Mouse (Mus musculus): ENCODE measurements around the gene Matn1. TPM values are rescaled to one million over a fixed set of nuclear protein-coding genes. Genes with fewer than 3 reads are reported as not detected.

Matn1 gene
- polyA plus RNA-seq, 1 experiment from 2014 or later, result not detected

DNA sequence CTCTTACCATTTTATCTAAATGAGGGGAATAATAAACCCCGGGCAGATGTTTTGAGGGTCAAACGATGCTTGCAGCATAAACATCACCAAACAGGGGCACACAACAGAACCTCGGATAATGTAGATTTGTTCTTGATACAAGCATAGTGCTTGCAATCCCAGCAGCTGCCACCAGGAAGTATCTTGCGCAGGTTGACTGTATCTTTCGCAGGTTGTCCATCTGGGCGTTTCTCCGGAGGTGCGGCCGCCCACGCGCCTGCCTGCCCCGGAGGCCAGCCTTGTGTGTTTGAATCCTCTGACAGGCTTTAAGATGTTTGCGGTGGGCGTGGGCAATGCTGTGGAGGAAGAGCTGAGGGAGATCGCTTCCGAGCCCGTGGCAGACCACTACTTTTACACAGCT, 8.3 kb downstream of the Matn1 start:
- no peak overlapping the region for H3K27ac ChIP-seq (ENCODE audit: low read depth, low read length)
- no peaks in the 10 kb centered on the region for H3K27me3 ChIP-seq (ENCODE audit: control insufficient read depth, insufficient read depth, low read length)
- no peak for DNase-seq (ENCODE audit: low spot score)
- H3K9me3 ChIP-seq (ENCODE audit: control insufficient read depth, low read length), result no peaks in the 10 kb centered on the region
- H3K4me1 ChIP-seq (replicated peaks; ENCODE audit: control insufficient read depth, insufficient read depth, low read length), result no peaks in the 10 kb centered on the region
- no peaks in the 10 kb centered on the region for H3K36me3 ChIP-seq (ENCODE audit: control insufficient read depth, insufficient read depth, low read length)
- no peak overlapping the region for H3K4me3 ChIP-seq (ENCODE audit: low read depth, low read length)
- no peak for ATAC-seq (replicated peaks; ENCODE audit: low FRiP score)
- WGBS, result 50% methylated on average over 17 of the region's 17 CpGs
- H3K9ac ChIP-seq (ENCODE audit: low read length), result no peak overlapping the region
- no peak overlapping the region for H3K4me2 ChIP-seq (ENCODE audit: low read depth, low read length, severe bottlenecking)

GRCm38 (mm10) chr4:130957156-130957555, 13.0 kb downstream of the Matn1 start:
- ATAC-seq (replicated peaks; ENCODE audit: low FRiP score) (no peak), DNase-seq (ENCODE audit: low spot score) (no peak)
- Histone ChIP-seq H3K4me2 (ENCODE audit: low read depth, low read length, severe bottlenecking) (no peak overlapping the region), H3K4me3 (ENCODE audit: low read depth, low read length) (no peak overlapping the region), H3K36me3 (ENCODE audit: control insufficient read depth, insufficient read depth, low read length) (no peaks in the 10 kb centered on the region), H3K4me1 (replicated peaks; ENCODE audit: control insufficient read depth, insufficient read depth, low read length) (0 out of 2 replicates have a peak, but pooled peaks cover 2% of the 10 kb centered on the region), H3K9me3 (ENCODE audit: control insufficient read depth, low read length) (no peaks in the 10 kb centered on the region), H3K27me3 (ENCODE audit: control insufficient read depth, insufficient read depth, low read length) (no peaks in the 10 kb centered on the region), H3K27ac (ENCODE audit: low read depth, low read length) (no peak overlapping the region), H3K9ac (ENCODE audit: low read length) (no peak overlapping the region)
- WGBS, result 67% methylated on average over 10 of the region's 10 CpGs

GRCm38 (mm10) chr4:130958812-130959211, 14.6 kb downstream of the Matn1 start:
- 0 out of 2 replicates have a peak, but pooled peaks cover 2% of the 10 kb centered on the region for H3K4me1 ChIP-seq (replicated peaks; ENCODE audit: control insufficient read depth, insufficient read depth, low read length)
- no peak for ATAC-seq (replicated peaks; ENCODE audit: low FRiP score)

GRCm38 (mm10) chr4:130959678-130960077, 15.5 kb downstream of the Matn1 start:
- ATAC-seq (replicated peaks; ENCODE audit: low FRiP score), result no peak
- no peak overlapping the region for H3K27ac ChIP-seq (ENCODE audit: low read depth, low read length)
- 61% methylated on average over 6 of the region's 6 CpGs for WGBS
- H3K4me1 ChIP-seq (replicated peaks; ENCODE audit: control insufficient read depth, insufficient read depth, low read length), result 0 out of 2 replicates have a peak, but pooled peaks cover 2% of the 10 kb centered on the region
- no peak overlapping the region for H3K4me3 ChIP-seq (ENCODE audit: low read depth, low read length)
- H3K36me3 ChIP-seq (ENCODE audit: control insufficient read depth, insufficient read depth, low read length), result no peaks in the 10 kb centered on the region
- H3K27me3 ChIP-seq (ENCODE audit: control insufficient read depth, insufficient read depth, low read length), result no peaks in the 10 kb centered on the region
- no peak overlapping the region for H3K9ac ChIP-seq (ENCODE audit: low read length)
- DNase-seq (ENCODE audit: low spot score), result no peak
- no peaks in the 10 kb centered on the region for H3K9me3 ChIP-seq (ENCODE audit: control insufficient read depth, low read length)
- H3K4me2 ChIP-seq (ENCODE audit: low read depth, low read length, severe bottlenecking), result no peak overlapping the region

More at GRCm38 (mm10) chr4:130958812-130959211, 14.6 kb downstream of the Matn1 start:
- Histone ChIP-seq H3K9me3 (ENCODE audit: control insufficient read depth, low read length) (no peaks in the 10 kb centered on the region), H3K27me3 (ENCODE audit: control insufficient read depth, insufficient read depth, low read length) (no peaks in the 10 kb centered on the region), H3K4me3 (ENCODE audit: low read depth, low read length) (no peak overlapping the region), H3K27ac (ENCODE audit: low read depth, low read length) (no peak overlapping the region), H3K4me2 (ENCODE audit: low read depth, low read length, severe bottlenecking) (no peak overlapping the region), H3K36me3 (ENCODE audit: control insufficient read depth, insufficient read depth, low read length) (no peaks in the 10 kb centered on the region), H3K9ac (ENCODE audit: low read length) (no peak overlapping the region)
- DNase-seq (ENCODE audit: low spot score), result no peak
- WGBS, result 77% methylated on average over 5 of the region's 5 CpGs

DNA sequence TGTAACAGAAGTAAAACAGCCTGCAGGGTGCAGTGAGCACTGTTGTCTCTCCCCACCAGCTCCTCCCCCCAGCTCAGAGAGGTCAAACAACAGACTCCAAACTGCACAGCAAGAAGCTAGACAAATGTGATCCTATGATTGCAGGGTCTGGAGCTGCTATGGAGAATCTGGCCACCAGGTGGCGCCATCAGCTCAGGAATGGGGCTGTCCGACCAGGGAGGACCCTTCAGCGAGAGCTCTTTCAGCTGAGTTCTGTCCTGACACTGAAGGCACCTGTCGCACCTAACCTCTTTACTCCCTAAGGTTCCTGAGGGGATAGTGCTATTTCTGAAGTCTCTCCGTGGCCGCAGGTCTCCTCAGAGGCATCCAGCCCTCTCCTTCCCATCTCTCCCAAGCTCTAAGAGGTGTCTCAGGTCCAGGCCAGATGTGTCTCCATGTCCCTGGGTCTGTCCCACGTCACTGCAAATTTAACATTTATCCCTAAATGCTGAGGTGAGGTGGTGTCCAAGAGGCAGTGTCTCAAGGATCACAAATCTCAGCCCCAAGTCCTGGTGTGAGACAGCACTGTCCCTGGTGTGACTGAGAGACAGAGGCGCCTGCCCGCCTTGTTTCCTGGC, 16.0 kb downstream of the Matn1 start:
- no peaks in the 10 kb centered on the region for H3K36me3 ChIP-seq (ENCODE audit: control insufficient read depth, insufficient read depth, low read length)
- no peak overlapping the region for H3K9ac ChIP-seq (ENCODE audit: low read length)
- no peak overlapping the region for H3K4me2 ChIP-seq (ENCODE audit: low read depth, low read length, severe bottlenecking)
- WGBS, result 33% methylated on average over 9 of the region's 9 CpGs
- 0 out of 2 replicates have a peak, but pooled peaks cover 2% of the 10 kb centered on the region for H3K4me1 ChIP-seq (replicated peaks; ENCODE audit: control insufficient read depth, insufficient read depth, low read length)
- no peaks in the 10 kb centered on the region for H3K27me3 ChIP-seq (ENCODE audit: control insufficient read depth, insufficient read depth, low read length)
- ATAC-seq (replicated peaks; ENCODE audit: low FRiP score) (0 out of 2 replicates have a peak, but pooled peaks have one; percentile 42), DNase-seq (ENCODE audit: low spot score) (peak; percentile 95)
- no peaks in the 10 kb centered on the region for H3K9me3 ChIP-seq (ENCODE audit: control insufficient read depth, low read length)
- no peak overlapping the region for H3K4me3 ChIP-seq (ENCODE audit: low read depth, low read length)
- H3K27ac ChIP-seq (ENCODE audit: low read depth, low read length), result no peak overlapping the region

DNA sequence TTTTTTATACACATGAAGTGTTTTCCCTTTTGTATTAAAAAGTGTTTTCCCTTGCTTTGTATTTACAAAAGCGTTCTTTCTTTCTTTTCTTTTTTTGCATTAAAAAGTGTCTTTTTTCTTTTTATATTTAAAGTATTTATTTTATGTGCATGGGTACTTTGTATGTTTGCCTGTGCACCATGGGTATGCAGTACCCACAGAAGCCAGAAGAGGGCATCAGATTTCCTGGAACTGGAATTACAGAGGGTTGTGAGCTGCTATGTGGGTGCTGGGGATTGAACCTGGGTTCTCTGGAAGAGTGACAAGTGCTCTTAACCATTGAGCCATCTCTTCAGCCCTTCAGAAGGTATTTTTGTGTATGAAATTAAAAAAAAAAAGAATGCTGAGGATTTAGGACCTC, 27.1 kb downstream of the Matn1 start:
- Histone ChIP-seq H3K4me2 (ENCODE audit: low read depth, low read length, severe bottlenecking) (no peak overlapping the region), H3K27ac (ENCODE audit: low read depth, low read length) (no peak overlapping the region), H3K9ac (ENCODE audit: low read length) (no peak overlapping the region), H3K4me1 (replicated peaks; ENCODE audit: control insufficient read depth, insufficient read depth, low read length) (no peaks in the 10 kb centered on the region), H3K4me3 (ENCODE audit: low read depth, low read length) (no peak overlapping the region), H3K9me3 (ENCODE audit: control insufficient read depth, low read length) (no peaks in the 10 kb centered on the region), H3K36me3 (ENCODE audit: control insufficient read depth, insufficient read depth, low read length) (no peaks in the 10 kb centered on the region), H3K27me3 (ENCODE audit: control insufficient read depth, insufficient read depth, low read length) (no peaks in the 10 kb centered on the region)
- ATAC-seq (replicated peaks; ENCODE audit: low FRiP score), result no peak
- 100% methylated on average over 1 of the region's 1 CpGs for WGBS
- no peak for DNase-seq (ENCODE audit: low spot score)

- no peak overlapping the region for H3K9ac ChIP-seq (ENCODE audit: low read length)
- DNase-seq (ENCODE audit: low spot score) (no peak), ATAC-seq (replicated peaks; ENCODE audit: low FRiP score) (no peak)
- H3K9me3 ChIP-seq (ENCODE audit: control insufficient read depth, low read length), result no peaks in the 10 kb centered on the region
- H3K27me3 ChIP-seq (ENCODE audit: control insufficient read depth, insufficient read depth, low read length), result no peaks in the 10 kb centered on the region
- no peak overlapping the region for H3K4me3 ChIP-seq (ENCODE audit: low read depth, low read length)
- no peaks in the 10 kb centered on the region for H3K4me1 ChIP-seq (replicated peaks; ENCODE audit: control insufficient read depth, insufficient read depth, low read length)
- no peak overlapping the region for H3K27ac ChIP-seq (ENCODE audit: low read depth, low read length)
- H3K36me3 ChIP-seq (ENCODE audit: control insufficient read depth, insufficient read depth, low read length), result no peaks in the 10 kb centered on the region
- H3K4me2 ChIP-seq (ENCODE audit: low read depth, low read length, severe bottlenecking), result no peak overlapping the region
- WGBS, result 87% methylated on average over 5 of the region's 5 CpGs
Observed at GRCm38 (mm10) chr4:130972421-130972829, 28.2 kb downstream of the Matn1 start.

DNA sequence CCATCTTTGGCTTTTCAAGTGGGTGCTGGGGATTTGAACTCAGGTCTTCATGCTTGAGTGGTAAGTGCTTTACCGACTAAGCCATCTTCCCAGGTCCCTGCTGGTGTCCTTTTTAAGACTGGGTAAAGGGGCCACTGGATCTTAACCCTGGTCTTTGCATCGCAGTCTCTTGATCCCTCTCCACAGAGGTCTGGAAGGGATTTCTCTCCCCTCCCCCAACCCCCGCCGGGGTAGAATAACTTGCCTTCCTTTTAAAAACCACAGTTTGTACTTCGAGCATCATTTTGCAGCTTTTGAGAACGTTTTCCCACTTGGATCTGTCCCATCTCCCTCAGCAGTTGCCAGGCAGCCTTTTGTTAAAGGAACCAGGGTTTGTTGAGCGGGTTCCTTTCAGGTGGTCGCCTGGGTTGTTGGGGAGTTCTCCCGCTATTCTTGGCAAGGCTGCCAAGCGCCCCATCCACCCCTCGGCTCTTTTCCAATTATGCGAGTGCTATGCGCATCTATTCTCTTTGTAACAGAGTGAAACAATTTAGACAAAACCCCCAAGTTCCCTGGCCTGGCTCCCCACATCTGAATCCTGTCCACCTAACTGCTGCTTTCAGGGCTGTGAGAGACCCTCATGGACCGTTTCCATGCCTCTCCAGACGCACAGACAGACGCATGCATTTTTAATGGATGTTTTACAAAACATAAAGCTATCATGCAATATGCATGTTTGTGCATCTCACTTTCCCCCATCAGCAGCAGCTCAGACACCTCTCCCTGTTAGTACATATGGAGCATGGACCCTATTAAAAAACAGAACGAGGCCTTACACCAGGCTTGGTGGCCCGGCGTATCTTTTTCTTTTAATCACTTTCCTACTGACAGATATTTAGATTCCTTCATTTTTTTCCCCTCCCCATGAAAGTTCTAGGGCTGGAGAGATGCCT, 29.4 kb downstream of the Matn1 start:
- DNase-seq (ENCODE audit: low spot score), result no peak
- Histone ChIP-seq H3K27ac (ENCODE audit: low read depth, low read length) (no peak overlapping the region), H3K4me2 (ENCODE audit: low read depth, low read length, severe bottlenecking) (no peak overlapping the region), H3K9me3 (ENCODE audit: control insufficient read depth, low read length) (no peaks in the 10 kb centered on the region), H3K36me3 (ENCODE audit: control insufficient read depth, insufficient read depth, low read length) (no peaks in the 10 kb centered on the region), H3K27me3 (ENCODE audit: control insufficient read depth, insufficient read depth, low read length) (no peaks in the 10 kb centered on the region), H3K4me3 (ENCODE audit: low read depth, low read length) (no peak overlapping the region), H3K4me1 (replicated peaks; ENCODE audit: control insufficient read depth, insufficient read depth, low read length) (no peaks in the 10 kb centered on the region), H3K9ac (ENCODE audit: low read length) (no peak overlapping the region)
- 57% methylated on average over 19 of the region's 19 CpGs for WGBS
- no peak for ATAC-seq (replicated peaks; ENCODE audit: low FRiP score)

All from forebrain, embryonic 11.5 days (tissue).